Mouse (Mus musculus): ENCODE measurements around the gene Aire. TPM values are rescaled to one million over a fixed set of nuclear protein-coding genes. Genes with fewer than 3 reads are reported as not detected.
A peak's percentile ranks its signal among the peaks of the same experiment; 100 is the strongest.
"Not testable (repeated sequence)": the region's sequence is repeated elsewhere in the genome, so short reads cannot be mapped to it uniquely, and the experiment has no call there.

The Aire gene
- total RNA-seq, 2 experiments from 2014 or later, result 0.28 TPM; not detected in 1

DNA sequence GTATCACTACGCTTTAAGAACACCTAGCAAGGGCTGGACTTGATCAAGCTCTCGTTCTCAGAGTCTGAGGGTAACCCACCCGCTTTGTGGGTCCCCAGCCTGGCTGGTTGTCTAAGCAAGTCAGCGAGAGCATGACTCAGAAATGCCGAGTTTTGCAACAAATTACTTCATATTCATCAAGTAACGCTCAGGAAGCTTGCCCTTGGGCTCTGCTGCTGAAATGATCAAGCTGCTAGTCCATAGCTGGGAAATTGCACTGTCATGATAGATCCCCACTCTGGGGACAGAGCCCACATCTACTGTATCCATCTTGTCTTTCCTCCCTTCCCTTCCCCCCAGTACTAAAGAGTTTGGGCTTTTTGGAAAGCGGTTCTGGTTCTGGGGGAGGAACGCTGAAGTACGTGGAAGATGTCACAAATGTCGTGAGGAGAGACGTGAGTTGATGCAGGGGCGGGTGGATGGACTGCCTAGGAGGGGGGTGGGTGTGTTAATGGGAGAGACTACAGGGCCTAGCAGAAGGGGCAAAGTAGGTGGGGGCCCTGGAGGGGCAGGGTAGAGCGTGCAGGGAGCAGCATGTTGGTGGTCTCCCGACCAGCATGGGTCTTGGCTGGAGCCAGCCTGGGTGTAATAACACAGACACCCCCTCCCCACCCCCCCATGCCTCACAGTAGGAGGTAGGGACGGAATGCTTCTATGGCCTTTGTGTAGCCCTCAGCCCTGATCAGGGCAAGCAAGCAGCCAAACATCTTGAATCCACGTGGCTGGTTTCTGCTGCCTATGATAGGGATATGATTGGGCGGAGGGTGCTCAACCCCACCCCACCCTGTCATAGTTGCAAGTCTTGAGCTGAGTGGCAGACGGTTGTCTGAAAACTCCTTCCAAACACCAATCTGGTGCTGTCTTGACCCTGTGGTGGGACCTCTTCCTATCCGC is 11.5 kb upstream of the Aire start:
- DNase-seq (ENCODE audit: low spot score in 2 of 2), result no peak

GRCm38 (mm10) chr10:78049519-78050035 is 6.2 kb upstream of the Aire start:
- no peak for DNase-seq (ENCODE audit: low spot score in 2 of 2)

- no peak for DNase-seq (ENCODE audit: low spot score in 2 of 2)
These were observed 4.8 kb upstream of the Aire start for GRCm38 (mm10) chr10:78048061-78048730.

DNA sequence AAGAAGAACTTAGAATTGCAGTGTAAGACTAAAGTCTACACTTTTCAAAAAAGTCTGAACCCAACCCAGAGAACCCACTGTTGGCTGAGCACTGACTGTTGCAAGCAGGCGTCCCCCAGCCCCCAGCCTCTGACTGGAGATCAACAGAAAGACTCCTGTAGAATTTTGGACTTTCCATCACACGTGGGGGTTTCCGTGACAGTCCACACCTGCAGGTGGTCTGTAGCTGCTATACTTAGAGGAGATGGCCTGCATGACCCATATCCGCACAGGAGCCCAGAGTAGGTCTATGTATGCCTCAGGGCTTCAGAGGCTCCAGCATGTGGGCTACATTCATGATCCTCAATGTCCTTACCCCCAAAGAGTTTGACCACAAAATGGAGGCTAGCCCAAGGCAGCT is 3.0 kb upstream of the Aire start:
- DNase-seq (ENCODE audit: low spot score in 2 of 2), result no peak

GRCm38 (mm10) chr10:78044531-78044930 is 1.1 kb upstream of the Aire start:
- no peak for DNase-seq (ENCODE audit: low spot score in 2 of 2)

GRCm38 (mm10) chr10:78042697-78043405 is 559 bp downstream of the Aire start:
- peak; percentile 43 to 44 for DNase-seq (ENCODE audit: low spot score in 2 of 2)

GRCm38 (mm10) chr10:78042096-78042495 is 1.3 kb downstream of the Aire start:
- DNase-seq (ENCODE audit: low spot score in 2 of 2), result no peak

DNA sequence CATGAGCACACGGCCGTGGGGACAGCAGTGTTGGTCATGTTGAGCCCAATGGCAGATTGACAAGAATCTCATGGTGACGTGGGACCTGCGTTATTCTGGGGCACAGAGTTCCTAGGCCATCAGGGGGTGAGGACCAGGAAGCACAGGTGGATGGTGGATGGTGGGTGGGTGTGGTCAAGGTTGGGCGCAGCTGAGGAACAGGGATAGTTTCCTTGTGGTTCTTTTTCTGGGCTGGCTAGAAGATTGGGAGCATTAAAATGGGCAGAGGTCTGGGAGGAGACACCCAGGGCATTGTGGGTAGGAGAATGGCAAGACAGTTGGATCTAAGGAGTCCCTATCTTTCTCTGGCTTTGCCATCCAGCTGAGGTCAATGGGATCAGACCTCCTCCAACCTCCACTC is 1.8 kb downstream of the Aire start, which contains the start of gene Dnmt3l:
Gene Dnmt3l, plus strand, starts transcription at position 301 of the 400 bp plus-strand sequence.
- DNase-seq (ENCODE audit: low spot score in 2 of 2), result no peak

DNA sequence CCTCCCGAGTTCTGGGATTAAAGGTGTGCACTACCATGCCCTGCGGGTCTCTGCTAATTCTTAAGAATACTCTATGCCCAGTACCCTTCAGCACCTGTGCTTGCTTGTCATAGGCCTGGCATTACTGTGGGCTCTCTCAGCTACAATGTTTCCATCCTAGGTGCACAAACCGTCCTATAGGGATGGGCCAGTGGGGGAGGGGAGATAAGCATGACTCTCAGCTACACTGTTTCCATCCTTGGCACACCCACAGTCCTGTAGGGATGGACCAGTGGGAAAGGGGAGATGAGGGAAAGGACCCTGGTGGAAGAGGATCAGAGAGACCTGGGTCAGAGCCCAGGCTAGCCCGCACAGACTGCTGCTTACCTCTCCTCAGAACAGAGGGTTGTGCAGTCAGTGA is 6.3 kb downstream of the Aire start:
- no peak for DNase-seq (ENCODE audit: low spot score in 2 of 2)

GRCm38 (mm10) chr10:78031987-78032386 is 11.4 kb downstream of the Aire start:
- DNase-seq (ENCODE audit: low spot score in 2 of 2), result no peak

- no peak for DNase-seq (ENCODE audit: low spot score in 2 of 2)
These were observed 14.3 kb downstream of the Aire start for GRCm38 (mm10) chr10:78029080-78029479.

DNA sequence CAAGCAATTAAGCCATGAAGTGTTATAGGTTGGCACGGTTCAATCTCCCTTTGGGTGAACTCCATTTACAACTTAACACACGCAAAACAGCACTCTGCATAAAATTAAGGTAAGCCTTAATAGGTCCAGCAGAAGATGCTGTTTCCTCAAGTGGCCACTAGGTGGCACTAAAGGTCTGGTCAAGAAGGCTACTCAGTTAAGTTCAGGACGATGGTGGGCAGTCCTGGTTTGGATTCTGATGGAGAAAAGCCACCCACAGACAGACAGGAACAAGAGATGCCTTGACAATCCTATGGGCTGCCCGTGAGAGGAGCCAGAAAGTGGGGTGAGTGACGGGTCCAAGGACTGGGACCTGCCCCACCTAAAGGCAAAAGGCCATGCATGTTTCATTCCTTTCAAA is 15.3 kb downstream of the Aire start:
- DNase-seq (ENCODE audit: low spot score in 2 of 2), result peak; percentile 57 to 79

- DNase-seq (ENCODE audit: low spot score in 2 of 2), result not testable (repeated sequence)
These were observed 18.0 kb downstream of the Aire start for GRCm38 (mm10) chr10:78025453-78025852.

GRCm38 (mm10) chr10:78019984-78020383 is 23.4 kb downstream of the Aire start:
- DNase-seq (ENCODE audit: low spot score in 2 of 2), result not testable (repeated sequence)

- no peak for DNase-seq (ENCODE audit: low spot score in 2 of 2)
These were observed 24.1 kb downstream of the Aire start for GRCm38 (mm10) chr10:78019291-78019690.

GRCm38 (mm10) chr10:78018797-78019203 is 24.6 kb downstream of the Aire start:
- DNase-seq (ENCODE audit: low spot score in 2 of 2), result peak; percentile 80 to 81

- no peak for DNase-seq (ENCODE audit: low spot score in 2 of 2)
These were observed 27.0 kb downstream of the Aire start for GRCm38 (mm10) chr10:78016366-78016765.

GRCm38 (mm10) chr10:78015489-78015888 is 27.9 kb downstream of the Aire start:
- DNase-seq (ENCODE audit: low spot score in 2 of 2), result no peak

DNA sequence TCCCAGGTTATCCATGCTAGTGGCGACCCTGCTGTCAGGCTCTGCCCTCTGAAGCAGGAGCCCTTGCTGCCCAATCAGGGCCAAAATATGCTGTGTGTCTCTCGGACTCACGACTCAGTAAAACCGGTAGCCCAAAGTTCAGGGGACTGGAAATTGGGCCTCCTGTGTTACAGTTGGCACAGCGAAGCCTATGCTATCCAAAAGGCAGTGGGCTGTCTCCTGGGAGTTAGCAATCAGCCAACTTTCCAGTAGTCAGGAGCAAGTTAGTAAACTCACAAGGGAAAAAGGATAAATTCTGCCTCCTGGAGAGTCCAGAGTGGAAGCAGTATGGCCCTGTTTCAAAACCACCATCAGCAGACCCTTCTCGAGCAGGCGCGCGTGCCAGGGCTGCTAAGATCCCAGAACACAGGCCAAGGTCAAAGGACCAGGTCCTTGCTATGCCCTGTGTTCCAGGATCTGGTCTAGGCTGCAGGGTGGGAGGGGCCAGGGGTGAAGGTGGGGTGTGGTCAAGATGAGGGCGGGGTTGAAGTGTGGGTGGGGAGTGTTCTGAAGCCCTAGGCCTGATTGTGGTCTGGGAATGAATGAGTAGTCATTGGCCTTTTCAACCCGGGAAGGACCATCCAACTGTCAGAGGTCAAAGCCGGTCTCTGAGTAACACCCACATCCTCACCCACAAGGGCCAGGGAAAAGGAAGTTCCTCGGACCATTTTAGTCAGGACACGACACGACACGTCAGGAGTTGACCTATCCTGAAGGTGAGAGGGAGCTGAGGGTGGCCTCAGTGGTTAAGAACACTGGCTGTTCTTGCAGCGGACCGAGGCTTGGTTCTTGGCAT is 30.5 kb downstream of the Aire start:
- DNase-seq (ENCODE audit: low spot score in 2 of 2), result no peak

DNA sequence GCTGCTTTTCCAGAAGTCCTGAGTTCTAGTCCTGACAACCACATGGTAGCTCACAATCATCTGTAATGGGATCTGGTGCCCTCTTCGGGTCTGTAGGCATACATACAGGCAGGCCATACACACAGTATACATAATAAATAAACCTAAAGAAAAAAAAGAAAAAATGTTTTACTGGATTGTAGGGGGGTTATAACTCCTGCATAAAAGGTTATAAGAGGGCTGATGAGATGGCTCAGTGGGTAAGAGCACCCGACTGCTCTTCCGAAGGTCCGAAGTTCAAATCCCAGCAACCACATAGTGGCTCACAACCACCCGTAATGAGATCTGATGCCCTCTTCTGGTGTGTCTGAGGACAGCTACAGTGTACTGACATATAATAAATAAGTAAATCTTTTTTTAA is 32.3 kb downstream of the Aire start:
- DNase-seq (ENCODE audit: low spot score in 2 of 2), result not testable (repeated sequence)
